Mouse (Mus musculus) small intestine, adult 2 months (tissue): Measurements from ENCODE around the gene Slc11a2. TPM values are rescaled to one million over a fixed set of nuclear protein-coding genes. Genes with fewer than 3 reads are reported as not detected.

Source experiments
- H3K27ac ChIP-seq: fragments of 200-500 bp; 2 replicates; pipeline ENCODE4 v1.5.1; 2012; ENCODE audit warnings: low read depth, low read length, control low read depth, inconsistent platforms; ENCODE audit not compliant: insufficient read depth
- H3K27me3 ChIP-seq: fragments of 200-500 bp; 2 replicates; pipeline ENCODE4 v1.6.1; 2012; ENCODE audit warnings: mild to moderate bottlenecking, moderate library complexity, low read length, inconsistent platforms; ENCODE audit not compliant: control insufficient read depth, insufficient read depth
- H3K36me3 ChIP-seq: fragments of 200-500 bp; 2 replicates; pipeline ENCODE4 v1.6.1; 2012; ENCODE audit warnings: mild to moderate bottlenecking, low read length, control low read depth, inconsistent platforms; ENCODE audit not compliant: control insufficient read depth, insufficient read depth
- H3K4me1 ChIP-seq: fragments of 200-500 bp; 2 replicates; pipeline ENCODE4 v1.6.1; 2012; ENCODE audit warnings: low read length, inconsistent platforms, mixed read lengths; ENCODE audit not compliant: control insufficient read depth, insufficient read depth, insufficient read length
- H3K4me3 ChIP-seq: fragments of 200-500 bp; 2 replicates; pipeline ENCODE4 v1.5.1; 2012; ENCODE audit warnings: low read depth, mild to moderate bottlenecking, control low read depth, inconsistent platforms, low read length, moderate library complexity
- CTCF ChIP-seq: fragments of 200-500 bp; IDR thresholded peaks from 2 replicates; pipeline ENCODE4 v1.5.1; 2012; ENCODE audit warnings: low read depth, mild to moderate bottlenecking, control low read depth, inconsistent platforms, low read length, moderate library complexity, mixed read lengths; ENCODE audit not compliant: insufficient replicate concordance, insufficient read length; ENCODE audit errors: extremely low read depth
- POLR2A ChIP-seq: fragments of 200-500 bp; IDR thresholded peaks from 2 replicates; pipeline ENCODE4 v1.6.1; 2012; ENCODE audit warnings: low read depth, mild to moderate bottlenecking, control low read depth, inconsistent platforms, low read length, moderate library complexity
- WGBS: fragments of 180-500 bp; shearing (Covaris S2); methylation state at CpG from one replicate; pipeline ENCODE4 v1.1.7; 2018; 5-methylcytosine and 5-hydroxymethylcytosine counted together
- polyA plus RNA-seq: library from polyadenylated mRNA; depleted of rRNA; stranded (reverse); fragments of >200 nt; gene quantifications from 2 replicates; pipeline ENCODE4 v1.2.3, GENCODE M21; 2012

Gene Slc11a2
- polyA plus RNA-seq, 1 experiment, result 39.4 TPM

GRCm38 (mm10) chr15:100403318-100404000 is 21.4 kb downstream of the Slc11a2 start:
- TF ChIP-seq POLR2A (no peak), CTCF (no peak)
- Histone ChIP-seq H3K27me3 (no peaks in the 10 kb centered on the region), H3K4me3 (no peak overlapping the region), H3K27ac (no peak overlapping the region), H3K36me3 (peaks cover 81% of the 10 kb centered on the region), H3K4me1 (peaks cover 20% of the 10 kb centered on the region)
- 74% methylated on average over 16 of the region's 16 CpGs for WGBS

GRCm38 (mm10) chr15:100402798-100403197 is 22.1 kb downstream of the Slc11a2 start:
- 81% methylated on average over 4 of the region's 4 CpGs for WGBS
- H3K27ac ChIP-seq, result no peak overlapping the region
- no peak overlapping the region for H3K4me3 ChIP-seq
- no peak for TF ChIP-seq POLR2A
- H3K36me3 ChIP-seq, result peaks cover 81% of the 10 kb centered on the region
- H3K27me3 ChIP-seq, result no peaks in the 10 kb centered on the region
- peaks cover 20% of the 10 kb centered on the region for H3K4me1 ChIP-seq

- no peak overlapping the region for H3K27ac ChIP-seq
- no peaks in the 10 kb centered on the region for H3K27me3 ChIP-seq
- H3K4me1 ChIP-seq, result peaks cover 20% of the 10 kb centered on the region
- TF ChIP-seq POLR2A (no peak), CTCF (no peak)
- H3K36me3 ChIP-seq, result peaks cover 82% of the 10 kb centered on the region
- H3K4me3 ChIP-seq, result no peak overlapping the region
- 78% methylated on average over 14 of the region's 14 CpGs for WGBS
Measured at GRCm38 (mm10) chr15:100402347-100402746, 22.5 kb downstream of the Slc11a2 start.

- peaks cover 84% of the 10 kb centered on the region for H3K36me3 ChIP-seq
Measured at GRCm38 (mm10) chr15:100401811-100402210, 23.1 kb downstream of the Slc11a2 start.

GRCm38 (mm10) chr15:100400592-100401250 is 24.2 kb downstream of the Slc11a2 start:
- no peak overlapping the region for H3K27ac ChIP-seq
- 52% methylated on average over 16 of the region's 16 CpGs for WGBS
- TF ChIP-seq CTCF (no peak), POLR2A (no peak)
- H3K4me3 ChIP-seq, result no peak overlapping the region
- no peaks in the 10 kb centered on the region for H3K27me3 ChIP-seq
- peaks cover 89% of the 10 kb centered on the region for H3K36me3 ChIP-seq
- peaks cover 16% of the 10 kb centered on the region for H3K4me1 ChIP-seq

More at GRCm38 (mm10) chr15:100401811-100402210, 23.1 kb downstream of the Slc11a2 start:
- Histone ChIP-seq H3K27ac (no peak overlapping the region), H3K27me3 (no peaks in the 10 kb centered on the region), H3K4me3 (no peak overlapping the region), H3K4me1 (peaks cover 20% of the 10 kb centered on the region)
- TF ChIP-seq CTCF (no peak), POLR2A (no peak)
- 93% methylated on average over 4 of the region's 4 CpGs for WGBS

- peaks cover 72% of the 10 kb centered on the region for H3K36me3 ChIP-seq
- TF ChIP-seq CTCF (0 out of 2 replicates have a peak, but pooled peaks have one; percentile 3), POLR2A (no peak)
- whole genome bisulfite sequencing, result 97% methylated on average over 3 of the region's 3 CpGs
- no peaks in the 10 kb centered on the region for H3K4me1 ChIP-seq
- H3K27me3 ChIP-seq, result no peaks in the 10 kb centered on the region
- H3K27ac ChIP-seq, result no peak overlapping the region
- H3K4me3 ChIP-seq, result no peak overlapping the region
Measured at GRCm38 (mm10) chr15:100395561-100395960, 29.3 kb downstream of the Slc11a2 start.

GRCm38 (mm10) chr15:100393016-100393415 is 31.9 kb downstream of the Slc11a2 start:
- WGBS, result 87% methylated on average over 11 of the region's 11 CpGs
- TF ChIP-seq POLR2A (no peak), CTCF (no peak)
- Histone ChIP-seq H3K4me3 (no peak overlapping the region), H3K27ac (no peak overlapping the region), H3K27me3 (no peaks in the 10 kb centered on the region), H3K4me1 (no peaks in the 10 kb centered on the region), H3K36me3 (peaks cover 47% of the 10 kb centered on the region)
